Mouse (Mus musculus): ENCODE data around the gene Lgals4. TPM values are rescaled to one million over a fixed set of nuclear protein-coding genes. Genes with fewer than 3 reads are reported as not detected.

Lgals4 gene
- polyA plus RNA-seq, 1 experiment from 2014 or later = 1.9 TPM

DNA sequence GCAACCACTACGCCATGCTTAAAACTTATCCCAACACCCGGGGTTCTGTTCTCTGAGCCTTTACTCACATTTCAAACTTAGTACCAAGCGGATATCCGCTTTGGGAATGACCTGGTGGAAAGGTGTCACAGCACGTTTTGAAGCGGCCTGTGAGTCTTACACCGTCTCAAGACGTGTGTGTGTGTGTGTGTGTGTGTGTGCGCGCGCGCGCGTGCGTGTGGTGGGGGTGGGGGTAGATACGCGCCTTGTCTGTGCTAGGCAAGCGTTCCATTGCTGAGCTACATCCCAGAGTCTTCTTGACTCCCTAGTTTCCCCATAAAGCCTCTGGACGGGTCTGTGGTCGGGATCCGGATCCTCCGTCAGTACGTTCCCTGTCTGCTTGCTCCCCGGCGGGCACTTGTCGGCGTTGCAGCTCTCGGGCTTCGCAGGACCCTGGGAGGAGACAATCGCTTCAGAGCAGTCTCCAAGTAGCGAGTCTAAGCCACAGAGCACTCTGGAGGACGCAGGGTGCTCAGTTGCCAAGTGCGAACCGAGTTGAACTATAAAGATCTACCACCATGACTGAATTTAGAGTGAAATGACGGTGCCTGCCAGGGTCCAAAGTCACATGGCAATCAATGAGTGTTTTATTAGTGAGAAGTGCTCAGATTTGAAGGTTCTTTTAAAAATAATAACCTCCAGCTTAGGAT, 24.1 kb upstream of the Lgals4 start:
- H3K4me1 ChIP-seq (ENCODE audit: control insufficient read depth, insufficient read depth, low read length) = peaks cover 7% of the 10 kb centered on the region; the same call in 1 of the 2 replicates
- H3K27me3 ChIP-seq (ENCODE audit: control insufficient read depth, insufficient read depth, low read length) = no peaks in the 10 kb centered on the region
- peaks cover 7% of the 10 kb centered on the region for H3K36me3 ChIP-seq (replicated peaks; ENCODE audit: control insufficient read depth, insufficient read depth, low read depth, low read length)
- ATAC-seq (replicated peaks; ENCODE audit: insufficient number of reproducible peaks, low FRiP score, low TSS enrichment, low read depth) (peak; percentile 19; the same call in 1 of the 2 replicates), DNase-seq (ENCODE audit: low spot score) (peak; percentile 79)
- peak overlapping the region; percentile 98 for H3K27ac ChIP-seq (replicated peaks; ENCODE audit: low read depth, low read length)
- under 1% methylated on average over 35 of the region's 35 CpGs for WGBS
- no peaks in the 10 kb centered on the region for H3K9me3 ChIP-seq (replicated peaks; ENCODE audit: control insufficient read depth, low read length)
- H3K9ac ChIP-seq (replicated peaks; ENCODE audit: low read length) = peak overlapping the region; percentile 92
- peak overlapping the region; percentile 72 for H3K4me3 ChIP-seq (ENCODE audit: low read depth, low read length)
- H3K4me2 ChIP-seq (ENCODE audit: low read depth, low read length) = peak overlapping the region; percentile 89

DNA sequence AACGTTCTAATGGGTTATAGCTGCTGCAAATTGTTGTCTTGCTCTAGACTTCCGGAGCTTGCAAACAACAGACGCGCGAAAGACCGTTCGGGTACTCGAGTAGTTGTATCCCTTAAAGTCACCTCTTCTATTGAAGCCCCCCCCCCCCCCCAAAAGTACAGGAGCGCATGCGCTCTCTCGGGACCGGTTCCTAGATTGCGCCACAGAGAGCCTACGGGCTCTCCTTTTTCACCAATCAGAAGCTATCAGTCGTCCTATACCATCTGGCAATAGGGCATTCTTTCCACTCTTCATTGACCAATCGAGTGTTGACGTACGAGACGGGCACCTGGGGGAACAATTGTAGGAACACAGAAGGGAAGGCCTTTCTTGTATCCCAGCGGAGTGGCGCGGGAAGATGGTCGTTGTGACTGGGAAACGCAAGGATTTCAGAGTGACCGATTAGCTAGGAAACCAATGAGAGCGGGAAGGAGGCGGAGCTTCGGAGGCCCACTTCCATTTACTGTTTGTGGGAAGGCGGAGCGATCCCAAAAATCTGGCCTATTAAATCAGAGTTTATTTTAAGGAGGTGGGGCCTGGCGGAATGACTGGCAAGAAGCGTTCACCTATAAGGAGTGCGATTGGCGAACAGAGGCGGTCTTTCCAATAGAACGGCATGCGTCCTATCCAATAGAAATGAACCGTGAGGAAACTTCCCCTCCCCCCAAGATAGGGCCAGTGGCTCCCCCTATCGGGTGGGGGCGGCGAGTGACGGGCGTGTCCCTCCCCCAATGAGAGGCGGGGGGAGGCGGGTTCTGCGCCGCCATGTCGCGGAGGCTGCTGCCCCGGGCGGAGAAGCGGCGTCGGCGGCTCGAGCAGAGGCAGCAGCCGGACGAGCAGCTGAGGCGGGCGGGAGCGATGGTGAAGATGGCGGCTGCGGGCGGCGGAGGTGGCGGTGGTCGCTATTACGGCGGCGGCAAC, 23.3 kb upstream of the Lgals4 start:
- Histone ChIP-seq H3K27ac (replicated peaks; ENCODE audit: low read depth, low read length) (peak overlapping the region; percentile 98), H3K4me1 (ENCODE audit: control insufficient read depth, insufficient read depth, low read length) (peaks cover 7% of the 10 kb centered on the region; the same call in 1 of the 2 replicates), H3K4me3 (ENCODE audit: low read depth, low read length) (peak overlapping the region; percentile 72), H3K9me3 (replicated peaks; ENCODE audit: control insufficient read depth, low read length) (no peaks in the 10 kb centered on the region), H3K36me3 (replicated peaks; ENCODE audit: control insufficient read depth, insufficient read depth, low read depth, low read length) (peaks cover 13% of the 10 kb centered on the region), H3K4me2 (ENCODE audit: low read depth, low read length) (peak overlapping the region; percentile 89), H3K27me3 (ENCODE audit: control insufficient read depth, insufficient read depth, low read length) (no peaks in the 10 kb centered on the region), H3K9ac (replicated peaks; ENCODE audit: low read length) (peak overlapping the region; percentile 93)
- ATAC-seq (replicated peaks; ENCODE audit: insufficient number of reproducible peaks, low FRiP score, low TSS enrichment, low read depth) = peak; percentile 89
- DNase-seq (ENCODE audit: low spot score) = peak; percentile 100
- 0% methylated on average over 64 of the region's 70 CpGs for WGBS

DNA sequence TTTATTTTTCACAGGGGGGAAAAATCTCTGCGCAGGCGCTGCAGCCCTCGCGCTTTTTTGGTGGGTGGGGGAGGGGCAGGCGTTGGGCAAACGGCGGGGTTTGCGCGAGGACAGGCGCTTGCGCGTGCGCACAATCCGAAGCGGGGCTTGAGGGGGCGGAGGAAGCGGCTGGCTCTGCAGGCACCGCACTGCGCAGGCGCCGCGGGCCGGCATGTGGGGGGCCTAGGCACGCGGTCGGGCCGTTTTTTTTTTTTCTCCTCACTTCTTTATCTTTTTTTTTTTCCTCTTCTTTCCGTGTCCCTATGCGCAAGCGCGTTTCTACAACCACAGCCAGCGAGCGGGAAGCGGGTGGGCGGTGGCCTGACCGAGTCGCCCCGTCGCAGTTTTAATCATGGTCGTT, 22.4 kb upstream of the Lgals4 start:
- ATAC-seq (replicated peaks; ENCODE audit: insufficient number of reproducible peaks, low FRiP score, low TSS enrichment, low read depth) = no peak
- Histone ChIP-seq H3K27me3 (ENCODE audit: control insufficient read depth, insufficient read depth, low read length) (no peaks in the 10 kb centered on the region), H3K4me1 (ENCODE audit: control insufficient read depth, insufficient read depth, low read length) (peaks cover 7% of the 10 kb centered on the region; the same call in 1 of the 2 replicates), H3K27ac (replicated peaks; ENCODE audit: low read depth, low read length) (peak overlapping the region; percentile 97), H3K36me3 (replicated peaks; ENCODE audit: control insufficient read depth, insufficient read depth, low read depth, low read length) (peaks cover 17% of the 10 kb centered on the region), H3K9ac (replicated peaks; ENCODE audit: low read length) (peak overlapping the region; percentile 93), H3K4me3 (ENCODE audit: low read depth, low read length) (peak overlapping the region; percentile 72), H3K4me2 (ENCODE audit: low read depth, low read length) (peak overlapping the region; percentile 76), H3K9me3 (replicated peaks; ENCODE audit: control insufficient read depth, low read length) (no peaks in the 10 kb centered on the region)
- 0% methylated on average over 40 of the region's 40 CpGs for WGBS
- DNase-seq (ENCODE audit: low spot score) = peak; percentile 96

DNA sequence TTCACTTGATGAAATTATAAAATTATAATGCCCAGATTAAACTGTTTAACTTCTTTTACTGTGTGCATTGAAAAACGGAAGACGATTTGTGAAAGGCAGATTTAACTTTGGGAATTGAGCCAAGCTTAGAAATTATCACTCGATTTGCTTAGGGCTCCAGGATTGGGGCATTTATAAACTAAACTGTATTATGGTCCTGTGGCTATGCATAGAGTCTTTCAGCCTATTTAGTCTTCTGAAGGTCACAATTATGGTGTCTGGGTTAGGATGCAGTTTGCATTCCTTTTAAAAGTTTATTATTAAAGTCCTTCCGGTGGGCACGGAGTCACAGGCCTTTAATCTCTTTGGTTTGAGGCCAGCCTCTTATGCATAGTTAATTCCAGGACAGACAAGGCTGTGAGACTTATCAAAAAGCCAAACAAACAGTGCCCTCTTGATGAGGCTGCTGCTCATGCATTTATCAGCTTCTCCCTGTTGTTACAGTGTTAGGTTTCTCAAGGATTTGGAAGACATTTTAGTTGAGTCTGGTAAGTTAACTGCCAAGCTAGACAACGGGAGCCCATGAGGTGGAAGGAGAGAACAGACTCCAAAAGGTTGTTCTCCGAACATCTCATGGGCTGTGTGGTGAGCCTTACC, 21.9 kb upstream of the Lgals4 start:
- peaks cover 7% of the 10 kb centered on the region; the same call in 1 of the 2 replicates for H3K4me1 ChIP-seq (ENCODE audit: control insufficient read depth, insufficient read depth, low read length)
- WGBS = 11% methylated on average over 7 of the region's 7 CpGs

DNA sequence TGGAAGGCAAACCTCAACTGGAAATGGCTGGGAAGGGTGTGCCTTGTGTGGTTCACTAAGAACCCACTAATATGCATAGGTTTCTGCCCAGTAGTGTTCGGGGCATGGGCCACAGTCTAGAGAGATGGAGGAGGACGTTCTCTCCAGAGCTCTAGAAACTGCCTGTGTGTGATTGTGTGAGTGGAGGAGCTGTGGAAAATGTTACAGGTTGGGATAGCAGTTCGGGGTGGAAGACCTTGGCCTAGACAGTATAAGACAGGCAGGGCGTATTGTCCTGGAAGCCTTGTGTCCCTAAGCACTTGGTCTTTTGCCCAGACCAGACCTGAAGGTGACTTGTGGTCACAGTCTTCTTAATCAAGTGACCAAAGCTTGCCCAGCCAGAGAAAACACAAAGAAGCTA, 21.2 kb upstream of the Lgals4 start:
- Histone ChIP-seq H3K4me3 (ENCODE audit: low read depth, low read length) (peak overlapping the region; percentile 72), H3K36me3 (replicated peaks; ENCODE audit: control insufficient read depth, insufficient read depth, low read depth, low read length) (peaks cover 28% of the 10 kb centered on the region), H3K27me3 (ENCODE audit: control insufficient read depth, insufficient read depth, low read length) (no peaks in the 10 kb centered on the region), H3K9ac (replicated peaks; ENCODE audit: low read length) (peak overlapping the region; percentile 93), H3K9me3 (replicated peaks; ENCODE audit: control insufficient read depth, low read length) (no peaks in the 10 kb centered on the region), H3K27ac (replicated peaks; ENCODE audit: low read depth, low read length) (no peak overlapping the region), H3K4me1 (ENCODE audit: control insufficient read depth, insufficient read depth, low read length) (peaks cover 7% of the 10 kb centered on the region), H3K4me2 (ENCODE audit: low read depth, low read length) (peak overlapping the region; percentile 76)
- DNase-seq (ENCODE audit: low spot score) (no peak), ATAC-seq (replicated peaks; ENCODE audit: insufficient number of reproducible peaks, low FRiP score, low TSS enrichment, low read depth) (no peak)
- WGBS = 68% methylated on average over 4 of the region's 4 CpGs

More for the DNA sequence above, 21.9 kb upstream of the Lgals4 start:
- ATAC-seq (replicated peaks; ENCODE audit: insufficient number of reproducible peaks, low FRiP score, low TSS enrichment, low read depth) (no peak), DNase-seq (ENCODE audit: low spot score) (no peak)
- Histone ChIP-seq H3K9me3 (replicated peaks; ENCODE audit: control insufficient read depth, low read length) (no peaks in the 10 kb centered on the region), H3K4me3 (ENCODE audit: low read depth, low read length) (peak overlapping the region; percentile 72), H3K36me3 (replicated peaks; ENCODE audit: control insufficient read depth, insufficient read depth, low read depth, low read length) (peaks cover 22% of the 10 kb centered on the region), H3K27ac (replicated peaks; ENCODE audit: low read depth, low read length) (peak overlapping the region; percentile 97), H3K4me2 (ENCODE audit: low read depth, low read length) (peak overlapping the region; percentile 76), H3K27me3 (ENCODE audit: control insufficient read depth, insufficient read depth, low read length) (no peaks in the 10 kb centered on the region), H3K9ac (replicated peaks; ENCODE audit: low read length) (peak overlapping the region; percentile 93)

DNA sequence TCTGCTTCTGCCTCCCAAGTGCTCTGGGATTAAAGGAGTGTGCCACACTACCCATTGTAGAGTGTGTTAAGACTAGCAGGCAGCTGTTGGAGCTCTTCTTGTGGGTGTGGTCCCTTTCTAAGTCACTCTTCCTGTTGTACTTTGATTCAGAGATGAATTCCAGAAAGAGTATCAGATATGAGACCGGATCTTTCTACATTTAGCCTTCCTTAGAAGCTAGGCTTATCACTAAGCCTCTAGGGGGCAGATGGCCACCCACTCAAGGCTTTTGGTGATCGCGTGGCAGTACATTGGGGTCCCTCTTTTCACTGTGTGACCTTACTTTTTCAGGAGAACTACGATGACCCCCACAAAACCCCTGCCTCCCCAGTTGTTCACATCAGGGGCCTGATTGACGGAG, 20.7 kb upstream of the Lgals4 start:
- H3K36me3 ChIP-seq (replicated peaks; ENCODE audit: control insufficient read depth, insufficient read depth, low read depth, low read length) = peaks cover 31% of the 10 kb centered on the region
- no peak for DNase-seq (ENCODE audit: low spot score)
- H3K4me1 ChIP-seq (ENCODE audit: control insufficient read depth, insufficient read depth, low read length) = peaks cover 7% of the 10 kb centered on the region
- no peak for ATAC-seq (replicated peaks; ENCODE audit: insufficient number of reproducible peaks, low FRiP score, low TSS enrichment, low read depth)
- no peak overlapping the region for H3K9ac ChIP-seq (replicated peaks; ENCODE audit: low read length)
- H3K27ac ChIP-seq (replicated peaks; ENCODE audit: low read depth, low read length) = no peak overlapping the region
- peak overlapping the region; percentile 72; the same call in 1 of the 2 replicates for H3K4me3 ChIP-seq (ENCODE audit: low read depth, low read length)
- peak overlapping the region; percentile 76 for H3K4me2 ChIP-seq (ENCODE audit: low read depth, low read length)
- no peaks in the 10 kb centered on the region for H3K9me3 ChIP-seq (replicated peaks; ENCODE audit: control insufficient read depth, low read length)
- H3K27me3 ChIP-seq (ENCODE audit: control insufficient read depth, insufficient read depth, low read length) = no peaks in the 10 kb centered on the region
- WGBS = 83% methylated on average over 5 of the region's 5 CpGs

DNA sequence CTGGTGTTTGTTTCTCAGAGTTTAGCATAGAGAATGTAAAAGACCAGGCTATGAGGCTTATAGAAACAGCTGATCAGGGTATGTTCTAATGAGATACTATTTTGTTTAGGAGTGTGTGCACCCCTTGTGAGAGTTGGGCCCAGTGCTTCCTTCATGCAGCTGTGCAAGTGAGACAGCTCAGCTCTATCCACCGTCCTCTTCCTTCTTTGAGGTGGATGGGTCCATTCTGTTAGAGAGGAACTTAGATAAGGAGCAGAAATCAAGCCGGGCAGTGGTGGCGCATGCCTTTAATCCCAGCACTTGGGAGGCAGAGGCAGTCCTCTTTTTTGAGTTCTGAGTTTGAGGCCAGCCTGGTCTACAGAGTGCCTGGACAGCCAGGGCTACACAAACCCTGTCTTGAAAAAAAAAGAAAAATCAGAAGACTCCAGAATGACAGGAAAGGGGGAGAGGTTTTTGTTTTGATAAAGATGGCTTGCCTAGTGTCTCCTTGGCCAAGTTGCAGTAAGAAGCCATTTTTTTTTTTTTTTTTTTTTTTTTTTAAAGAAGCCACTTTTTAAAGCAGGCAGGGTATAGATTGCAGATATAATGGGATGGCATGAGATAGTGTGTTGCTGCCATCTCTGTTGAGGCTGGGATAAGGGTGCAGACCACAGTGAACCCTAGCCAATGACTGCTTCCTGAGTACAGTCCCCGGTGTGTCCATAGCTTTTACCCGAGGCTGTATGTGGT, 19.2 kb upstream of the Lgals4 start:
- H3K4me3 ChIP-seq (ENCODE audit: low read depth, low read length) = no peak overlapping the region
- no peak for ATAC-seq (replicated peaks; ENCODE audit: insufficient number of reproducible peaks, low FRiP score, low TSS enrichment, low read depth)
- peaks cover 37% of the 10 kb centered on the region for H3K36me3 ChIP-seq (replicated peaks; ENCODE audit: control insufficient read depth, insufficient read depth, low read depth, low read length)
- no peaks in the 10 kb centered on the region for H3K9me3 ChIP-seq (replicated peaks; ENCODE audit: control insufficient read depth, low read length)
- H3K4me1 ChIP-seq (ENCODE audit: control insufficient read depth, insufficient read depth, low read length) = peaks cover 4% of the 10 kb centered on the region
- no peak overlapping the region for H3K9ac ChIP-seq (replicated peaks; ENCODE audit: low read length)
- no peak for DNase-seq (ENCODE audit: low spot score)
- no peak overlapping the region for H3K27ac ChIP-seq (replicated peaks; ENCODE audit: low read depth, low read length)
- WGBS = 88% methylated on average over 5 of the region's 5 CpGs
- H3K27me3 ChIP-seq (ENCODE audit: control insufficient read depth, insufficient read depth, low read length) = no peaks in the 10 kb centered on the region
- no peak overlapping the region for H3K4me2 ChIP-seq (ENCODE audit: low read depth, low read length)
